Mouse (Mus musculus): ENCODE measurements around the gene Ddb1. TPM values are rescaled to one million over a fixed set of nuclear protein-coding genes. Genes with fewer than 3 reads are reported as not detected.

The Ddb1 gene
- polyA plus RNA-seq, 1 experiment, result 127 TPM

GRCm38 (mm10) chr19:10589127-10589857 is 15.8 kb upstream of the Ddb1 start:
- 65% methylated on average over 5 of the region's 5 CpGs for WGBS
- no peak for DNase-seq
- TF ChIP-seq POLR2A (IDR thresholded peaks at IDR 0.05; ENCODE audit: borderline replicate concordance, extremely low read depth, low read depth, low read length) (no peak), CTCF (IDR thresholded peaks at IDR 0.05; ENCODE audit: insufficient read depth, low read length) (no peak)
- Histone ChIP-seq H3K4me3 (replicated peaks; ENCODE audit: extremely low read depth, low read depth, low read length) (no peak overlapping the region), H3K4me1 (ENCODE audit: control insufficient read depth, insufficient read depth, low read length) (no peaks in the 10 kb centered on the region)

GRCm38 (mm10) chr19:10590301-10590700 is 14.8 kb upstream of the Ddb1 start:
- WGBS, result 67% methylated on average over 3 of the region's 3 CpGs
- no peak for DNase-seq
- Histone ChIP-seq H3K4me1 (ENCODE audit: control insufficient read depth, insufficient read depth, low read length) (no peaks in the 10 kb centered on the region), H3K4me3 (replicated peaks; ENCODE audit: extremely low read depth, low read depth, low read length) (no peak overlapping the region)
- TF ChIP-seq CTCF (IDR thresholded peaks at IDR 0.05; ENCODE audit: insufficient read depth, low read length) (no peak), POLR2A (IDR thresholded peaks at IDR 0.05; ENCODE audit: borderline replicate concordance, extremely low read depth, low read depth, low read length) (no peak)

- TF ChIP-seq CTCF (IDR thresholded peaks at IDR 0.05; ENCODE audit: insufficient read depth, low read length) (no peak), POLR2A (IDR thresholded peaks at IDR 0.05; ENCODE audit: borderline replicate concordance, extremely low read depth, low read depth, low read length) (no peak)
- 95% methylated on average over 6 of the region's 6 CpGs for WGBS
- Histone ChIP-seq H3K4me1 (ENCODE audit: control insufficient read depth, insufficient read depth, low read length) (no peaks in the 10 kb centered on the region), H3K4me3 (replicated peaks; ENCODE audit: extremely low read depth, low read depth, low read length) (no peak overlapping the region)
- DNase-seq, result no peak
Observed at GRCm38 (mm10) chr19:10591659-10592377, 13.3 kb upstream of the Ddb1 start.

- TF ChIP-seq CTCF (IDR thresholded peaks at IDR 0.05; ENCODE audit: insufficient read depth, low read length), result 0 out of 2 replicates have a peak, but pooled peaks have one; percentile 16
- TF ChIP-seq POLR2A (IDR thresholded peaks at IDR 0.05; ENCODE audit: borderline replicate concordance, extremely low read depth, low read depth, low read length), result no peak
- Histone ChIP-seq H3K4me3 (replicated peaks; ENCODE audit: extremely low read depth, low read depth, low read length) (no peak overlapping the region), H3K4me1 (ENCODE audit: control insufficient read depth, insufficient read depth, low read length) (peaks cover 7% of the 10 kb centered on the region; the same call in 1 of the 2 replicates)
- WGBS, result 36% methylated on average over 3 of the region's 3 CpGs
- DNase-seq, result no peak
Observed at GRCm38 (mm10) chr19:10598188-10598587, 6.9 kb upstream of the Ddb1 start.

- TF ChIP-seq POLR2A (IDR thresholded peaks at IDR 0.05; ENCODE audit: borderline replicate concordance, extremely low read depth, low read depth, low read length) (no peak), CTCF (IDR thresholded peaks at IDR 0.05; ENCODE audit: insufficient read depth, low read length) (no peak)
- peaks cover 8% of the 10 kb centered on the region for H3K4me1 ChIP-seq (ENCODE audit: control insufficient read depth, insufficient read depth, low read length)
- 87% methylated on average over 2 of the region's 2 CpGs for WGBS
- no peak for DNase-seq
- H3K4me3 ChIP-seq (replicated peaks; ENCODE audit: extremely low read depth, low read depth, low read length), result no peak overlapping the region
Observed at GRCm38 (mm10) chr19:10599648-10600047, 5.5 kb upstream of the Ddb1 start.

GRCm38 (mm10) chr19:10602247-10602769 is 2.8 kb upstream of the Ddb1 start:
- no peak for DNase-seq
- TF ChIP-seq POLR2A (IDR thresholded peaks at IDR 0.05; ENCODE audit: borderline replicate concordance, extremely low read depth, low read depth, low read length) (no peak), CTCF (IDR thresholded peaks at IDR 0.05; ENCODE audit: insufficient read depth, low read length) (no peak)
- Histone ChIP-seq H3K4me1 (ENCODE audit: control insufficient read depth, insufficient read depth, low read length) (peaks cover 10% of the 10 kb centered on the region), H3K4me3 (replicated peaks; ENCODE audit: extremely low read depth, low read depth, low read length) (peak overlapping the region; percentile 51)
- WGBS, result 3% methylated on average over 6 of the region's 6 CpGs

GRCm38 (mm10) chr19:10602787-10603186 is 2.3 kb upstream of the Ddb1 start:
- peaks cover 10% of the 10 kb centered on the region for H3K4me1 ChIP-seq (ENCODE audit: control insufficient read depth, insufficient read depth, low read length)
- H3K4me3 ChIP-seq (replicated peaks; ENCODE audit: extremely low read depth, low read depth, low read length), result peak overlapping the region; percentile 51
- under 1% methylated on average over 9 of the region's 9 CpGs for WGBS
- TF ChIP-seq CTCF (IDR thresholded peaks at IDR 0.05; ENCODE audit: insufficient read depth, low read length) (peak; percentile 87), POLR2A (IDR thresholded peaks at IDR 0.05; ENCODE audit: borderline replicate concordance, extremely low read depth, low read depth, low read length) (peak; percentile 70; the same call in 1 of the 2 replicates)
- DNase-seq, result peak; percentile 86

- Histone ChIP-seq H3K4me3 (replicated peaks; ENCODE audit: extremely low read depth, low read depth, low read length) (no peak overlapping the region), H3K4me1 (ENCODE audit: control insufficient read depth, insufficient read depth, low read length) (peaks cover 10% of the 10 kb centered on the region)
- no peak for DNase-seq
- no peak for TF ChIP-seq CTCF (IDR thresholded peaks at IDR 0.05; ENCODE audit: insufficient read depth, low read length)
- 80% methylated on average over 18 of the region's 18 CpGs for WGBS
Observed at GRCm38 (mm10) chr19:10603660-10604523, 1.2 kb upstream of the Ddb1 start.

GRCm38 (mm10) chr19:10604534-10604933 is 593 bp upstream of the Ddb1 start:
- Histone ChIP-seq H3K4me1 (ENCODE audit: control insufficient read depth, insufficient read depth, low read length) (peaks cover 10% of the 10 kb centered on the region), H3K4me3 (replicated peaks; ENCODE audit: extremely low read depth, low read depth, low read length) (no peak overlapping the region)
- TF ChIP-seq POLR2A (IDR thresholded peaks at IDR 0.05; ENCODE audit: borderline replicate concordance, extremely low read depth, low read depth, low read length) (no peak), CTCF (IDR thresholded peaks at IDR 0.05; ENCODE audit: insufficient read depth, low read length) (no peak)
- DNase-seq, result no peak
- WGBS, result 38% methylated on average over 3 of the region's 3 CpGs

Measured in lung, adult 2 months (tissue).